Mouse (Mus musculus): ENCODE results near the gene Gm10100.
A peak's percentile ranks its signal among the peaks of the same experiment; 100 is the strongest.

- no peak for TF ChIP-seq POLR2A (IDR thresholded peaks at IDR 0.05; ENCODE audit: extremely low read depth, insufficient read depth, low read length)
- TF ChIP-seq CTCF (IDR thresholded peaks at IDR 0.05; ENCODE audit: low read depth, low read length): peak; percentile 67
Observed at GRCm38 (mm10) chr10:77729241-77729640, 3.0 kb downstream of the Gm10100 start.
